Mouse (Mus musculus): Measurements from ENCODE around the gene Aldh1l1. TPM values are rescaled to one million over a fixed set of nuclear protein-coding genes. Genes with fewer than 3 reads are reported as not detected.

The Aldh1l1 gene
- polyA plus RNA-seq, 1 experiment = not detected

DNA sequence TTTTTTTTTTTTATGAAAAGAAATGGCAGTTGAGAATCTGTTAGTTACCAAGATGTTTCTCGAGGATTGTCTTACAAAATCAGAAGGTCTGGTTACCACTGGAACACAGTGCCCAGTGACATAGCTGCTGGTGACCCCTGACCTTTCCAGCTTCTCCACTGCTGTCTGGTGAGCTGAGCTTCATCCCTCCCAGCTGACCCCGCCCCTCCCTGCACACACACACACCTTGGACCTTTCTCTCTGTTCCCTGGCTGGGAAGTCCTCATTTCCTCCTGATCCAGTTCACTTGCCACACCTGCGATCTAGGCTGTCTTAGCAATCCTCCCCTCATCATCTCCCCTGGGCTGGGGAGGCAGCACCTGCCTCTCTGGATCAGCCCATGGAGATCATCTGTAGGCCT, 60.0 kb downstream of the Aldh1l1 start:
- Histone ChIP-seq H3K9me3 (ENCODE audit: control insufficient read depth, low read length) (no peaks in the 10 kb centered on the region), H3K27me3 (ENCODE audit: control insufficient read depth) (no peaks in the 10 kb centered on the region; the same call in 1 of the 2 replicates)
- TF ChIP-seq TAL1 (IDR thresholded peaks at IDR 0.05; ENCODE audit: low read length) = no peak
- TF ChIP-seq GATA1 (IDR thresholded peaks at IDR 0.05; ENCODE audit: low read length) = no peak

DNA sequence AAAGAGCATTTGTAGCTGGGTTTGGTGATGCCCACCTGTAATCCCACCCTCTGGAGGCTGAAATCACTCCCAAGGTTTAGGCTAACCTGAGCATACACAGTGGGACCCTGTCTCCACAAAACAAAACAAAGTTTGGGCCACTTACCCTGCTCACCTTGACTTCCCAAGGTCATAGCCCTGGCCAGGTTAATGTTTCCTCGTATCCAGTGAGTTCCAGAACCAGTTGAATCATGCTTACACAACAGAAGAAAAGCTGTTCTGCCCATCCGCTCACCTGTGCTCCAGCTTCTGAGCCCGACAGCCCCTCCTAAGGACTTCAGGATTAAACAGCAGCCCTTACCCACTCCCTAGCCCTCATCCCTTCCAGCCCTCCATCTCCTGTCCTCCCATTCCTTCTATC, 60.8 kb downstream of the Aldh1l1 start:
- no peaks in the 10 kb centered on the region for H3K9me3 ChIP-seq (ENCODE audit: control insufficient read depth, low read length)
- TF ChIP-seq GATA1 (IDR thresholded peaks at IDR 0.05; ENCODE audit: low read length) (no peak), TAL1 (IDR thresholded peaks at IDR 0.05; ENCODE audit: low read length) (no peak)
- no peaks in the 10 kb centered on the region; the same call in 1 of the 2 replicates for H3K27me3 ChIP-seq (ENCODE audit: control insufficient read depth)
- no peaks in the 10 kb centered on the region for H3K36me3 ChIP-seq (ENCODE audit: control insufficient read depth)
- no peak overlapping the region for H3K4me3 ChIP-seq (replicated peaks)
- H3K4me1 ChIP-seq (ENCODE audit: control insufficient read depth) = peaks cover 4% of the 10 kb centered on the region

More for the DNA sequence above, 60.0 kb downstream of the Aldh1l1 start:
- Histone ChIP-seq H3K4me3 (replicated peaks) (no peak overlapping the region), H3K36me3 (ENCODE audit: control insufficient read depth) (no peaks in the 10 kb centered on the region), H3K4me1 (ENCODE audit: control insufficient read depth) (peaks cover 4% of the 10 kb centered on the region)

DNA sequence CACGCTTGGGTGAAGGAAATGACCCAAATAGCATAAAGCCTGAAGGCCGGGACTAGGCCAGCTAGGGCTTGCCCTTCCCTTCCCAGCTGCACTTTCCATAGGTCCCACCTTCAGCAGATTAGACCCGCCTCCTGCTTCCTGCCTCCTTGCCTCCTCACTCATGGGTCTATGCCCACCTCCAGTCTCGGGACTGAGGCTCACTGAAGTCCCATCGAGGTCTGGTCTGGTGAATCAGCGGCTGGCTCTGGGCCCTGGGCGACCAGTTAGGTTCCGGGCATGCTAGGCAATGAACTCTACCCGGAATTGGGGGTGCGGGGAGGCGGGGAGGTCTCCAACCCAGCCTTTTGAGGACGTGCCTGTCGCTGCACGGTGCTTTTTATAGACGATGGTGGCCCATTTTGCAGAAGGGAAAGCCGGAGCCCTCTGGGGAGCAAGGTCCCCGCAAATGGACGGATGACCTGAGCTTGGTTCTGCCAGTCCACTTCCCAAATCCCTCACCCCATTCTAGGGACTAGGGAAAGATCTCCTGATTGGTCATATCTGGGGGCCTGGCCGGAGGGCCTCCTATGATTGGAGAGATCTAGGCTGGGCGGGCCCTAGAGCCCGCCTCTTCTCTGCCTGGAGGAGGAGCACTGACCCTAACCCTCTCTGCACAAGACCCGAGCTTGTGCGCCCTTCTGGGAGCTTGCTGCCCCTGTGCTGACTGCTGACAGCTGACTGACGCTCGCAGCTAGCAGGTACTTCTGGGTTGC, 64.1 kb downstream of the Aldh1l1 start:
- H3K36me3 ChIP-seq (ENCODE audit: control insufficient read depth) = no peaks in the 10 kb centered on the region
- H3K4me3 ChIP-seq (replicated peaks) = peak overlapping the region; percentile 36
- H3K27me3 ChIP-seq (ENCODE audit: control insufficient read depth) = no peaks in the 10 kb centered on the region; the same call in 1 of the 2 replicates
- H3K9me3 ChIP-seq (ENCODE audit: control insufficient read depth, low read length) = no peaks in the 10 kb centered on the region
- TF ChIP-seq GATA1 (IDR thresholded peaks at IDR 0.05; ENCODE audit: low read length) (no peak), TAL1 (IDR thresholded peaks at IDR 0.05; ENCODE audit: low read length) (no peak)
- peaks cover 4% of the 10 kb centered on the region for H3K4me1 ChIP-seq (ENCODE audit: control insufficient read depth)

DNA sequence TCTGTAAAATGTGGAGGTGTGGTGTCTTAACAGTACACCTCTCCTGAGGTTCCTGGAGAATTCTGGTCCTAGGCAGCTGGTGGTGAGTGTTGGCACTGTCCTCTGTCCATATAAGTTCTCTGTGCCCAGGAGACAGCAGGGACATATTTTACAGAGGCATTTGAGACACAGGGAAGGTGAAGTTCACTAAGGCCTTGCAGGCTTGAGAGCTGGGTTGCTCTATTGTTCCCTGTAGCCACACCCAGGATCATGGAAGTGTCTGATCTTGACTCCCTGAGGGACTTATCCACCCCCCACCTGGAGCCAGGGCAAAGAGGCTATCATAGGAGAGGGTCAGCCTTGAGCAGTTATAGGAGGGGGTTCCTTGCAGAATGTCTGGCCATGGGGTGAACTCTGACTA, 65.0 kb downstream of the Aldh1l1 start:
- H3K9me3 ChIP-seq (ENCODE audit: control insufficient read depth, low read length) = no peaks in the 10 kb centered on the region
- peaks cover 4% of the 10 kb centered on the region for H3K4me1 ChIP-seq (ENCODE audit: control insufficient read depth)
- H3K4me3 ChIP-seq (replicated peaks) = peak overlapping the region; percentile 32

DNA sequence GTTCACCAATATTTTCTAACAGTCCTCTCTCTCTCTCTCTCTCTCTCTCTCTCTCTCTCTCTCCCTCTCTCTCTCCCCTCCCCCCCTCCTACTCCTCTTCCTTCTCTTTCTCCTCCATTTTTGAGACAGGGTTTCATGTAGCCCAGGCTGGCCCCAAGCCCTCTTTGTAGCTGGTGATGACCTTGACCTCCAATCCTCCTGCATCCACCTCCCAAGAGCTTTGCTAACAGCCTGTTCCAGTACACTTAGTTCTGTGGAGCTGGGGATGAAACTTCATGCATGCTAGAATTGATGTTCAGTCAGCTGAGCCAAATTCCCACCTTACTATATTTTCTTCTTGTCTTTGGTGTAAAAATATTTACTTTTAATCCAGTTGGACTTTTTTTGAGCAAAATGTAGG, 67.0 kb downstream of the Aldh1l1 start:
- H3K36me3 ChIP-seq (ENCODE audit: control insufficient read depth) = no peaks in the 10 kb centered on the region; the same call in 1 of the 2 replicates
- H3K9me3 ChIP-seq (ENCODE audit: control insufficient read depth, low read length) = no peaks in the 10 kb centered on the region
- H3K4me3 ChIP-seq (replicated peaks) = no peak overlapping the region
- peaks cover 4% of the 10 kb centered on the region for H3K4me1 ChIP-seq (ENCODE audit: control insufficient read depth)
- no peaks in the 10 kb centered on the region; the same call in 1 of the 2 replicates for H3K27me3 ChIP-seq (ENCODE audit: control insufficient read depth)
- TF ChIP-seq TAL1 (IDR thresholded peaks at IDR 0.05; ENCODE audit: low read length) (no peak), GATA1 (IDR thresholded peaks at IDR 0.05; ENCODE audit: low read length) (no peak)

More for the DNA sequence above, 65.0 kb downstream of the Aldh1l1 start:
- Histone ChIP-seq H3K27me3 (ENCODE audit: control insufficient read depth) (no peaks in the 10 kb centered on the region; the same call in 1 of the 2 replicates), H3K36me3 (ENCODE audit: control insufficient read depth) (no peaks in the 10 kb centered on the region)
- TF ChIP-seq TAL1 (IDR thresholded peaks at IDR 0.05; ENCODE audit: low read length) = no peak
- no peak for TF ChIP-seq GATA1 (IDR thresholded peaks at IDR 0.05; ENCODE audit: low read length)

DNA sequence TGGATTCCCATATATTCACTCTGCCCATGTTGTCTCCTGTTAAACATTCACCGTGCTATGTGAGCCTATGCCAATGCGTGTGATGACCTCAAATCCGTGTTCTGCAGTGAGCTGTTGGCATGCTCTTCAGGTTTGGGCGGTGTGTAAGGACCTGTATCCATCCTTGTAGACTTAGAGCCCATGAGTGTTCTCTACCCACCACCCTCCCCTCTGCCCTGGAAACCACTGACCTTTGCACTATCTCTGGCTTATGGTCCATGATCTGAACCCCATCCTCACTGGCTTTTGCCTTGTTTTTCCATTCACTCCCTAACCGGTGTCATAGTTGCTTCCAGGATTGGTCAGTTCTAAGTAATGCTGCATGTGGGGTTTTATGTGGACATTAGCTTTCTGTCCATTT, 67.5 kb downstream of the Aldh1l1 start:
- TF ChIP-seq GATA1 (IDR thresholded peaks at IDR 0.05; ENCODE audit: low read length) (no peak), TAL1 (IDR thresholded peaks at IDR 0.05; ENCODE audit: low read length) (no peak)
- H3K27me3 ChIP-seq (ENCODE audit: control insufficient read depth) = no peaks in the 10 kb centered on the region; the same call in 1 of the 2 replicates
- H3K4me1 ChIP-seq (ENCODE audit: control insufficient read depth) = peaks cover 4% of the 10 kb centered on the region
- H3K36me3 ChIP-seq (ENCODE audit: control insufficient read depth) = no peaks in the 10 kb centered on the region; the same call in 1 of the 2 replicates
- no peak overlapping the region for H3K4me3 ChIP-seq (replicated peaks)
- no peaks in the 10 kb centered on the region for H3K9me3 ChIP-seq (ENCODE audit: control insufficient read depth, low read length)

DNA sequence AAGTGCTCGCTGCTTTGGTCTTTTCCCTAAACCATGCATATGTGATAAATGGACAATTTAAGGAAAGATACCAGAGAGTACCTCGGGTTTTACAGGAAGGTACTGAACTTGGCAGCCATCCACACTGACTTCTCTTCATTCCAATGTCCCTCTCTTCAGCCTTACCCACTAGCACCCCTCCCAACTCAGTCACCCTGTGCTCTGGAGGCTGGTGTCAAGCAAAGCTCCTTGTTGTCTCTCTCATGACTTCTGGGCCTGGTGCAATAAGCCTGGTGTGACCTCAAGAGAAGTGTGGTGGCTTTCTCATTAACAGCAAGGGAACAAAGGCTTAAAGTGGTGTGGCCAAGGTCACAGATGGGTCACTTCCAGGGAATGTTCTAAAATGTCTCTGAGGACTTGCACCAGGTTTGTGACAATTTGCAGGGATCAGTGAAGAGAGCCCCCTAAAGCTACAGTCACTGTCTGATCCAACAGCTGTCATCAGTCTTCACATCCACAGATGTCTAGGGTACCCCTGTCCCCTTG, 70.4 kb downstream of the Aldh1l1 start:
- Histone ChIP-seq H3K36me3 (ENCODE audit: control insufficient read depth) (peaks cover 8% of the 10 kb centered on the region; the same call in 1 of the 2 replicates), H3K4me3 (replicated peaks) (no peak overlapping the region), H3K9me3 (ENCODE audit: control insufficient read depth, low read length) (no peaks in the 10 kb centered on the region), H3K27me3 (ENCODE audit: control insufficient read depth) (no peaks in the 10 kb centered on the region), H3K4me1 (ENCODE audit: control insufficient read depth) (no peaks in the 10 kb centered on the region)
- no peak for TF ChIP-seq TAL1 (IDR thresholded peaks at IDR 0.05; ENCODE audit: low read length)
- TF ChIP-seq GATA1 (IDR thresholded peaks at IDR 0.05; ENCODE audit: low read length) = no peak

DNA sequence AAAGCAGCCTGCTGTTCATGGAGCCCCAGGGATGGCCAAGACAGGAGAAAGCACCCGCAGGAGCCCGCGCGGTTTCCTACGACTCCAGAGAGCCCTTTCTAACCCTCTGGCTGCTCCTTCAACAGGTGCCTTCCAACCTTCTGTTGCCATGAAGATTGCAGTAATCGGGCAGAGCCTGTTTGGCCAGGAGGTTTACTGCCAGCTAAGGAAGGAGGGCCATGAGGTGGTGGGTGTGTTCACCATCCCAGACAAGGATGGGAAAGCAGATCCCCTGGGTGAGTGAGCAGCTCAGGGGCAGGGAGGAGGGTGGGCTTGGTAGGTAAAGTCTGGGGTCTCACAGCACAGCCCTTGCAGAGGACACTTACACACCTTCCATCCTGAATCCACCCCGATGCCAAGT, 70.8 kb downstream of the Aldh1l1 start:
- Histone ChIP-seq H3K4me3 (replicated peaks) (no peak overlapping the region), H3K4me1 (ENCODE audit: control insufficient read depth) (no peaks in the 10 kb centered on the region), H3K27me3 (ENCODE audit: control insufficient read depth) (no peaks in the 10 kb centered on the region), H3K9me3 (ENCODE audit: control insufficient read depth, low read length) (no peaks in the 10 kb centered on the region), H3K36me3 (ENCODE audit: control insufficient read depth) (peaks cover 8% of the 10 kb centered on the region; the same call in 1 of the 2 replicates)
- TF ChIP-seq TAL1 (IDR thresholded peaks at IDR 0.05; ENCODE audit: low read length) (no peak), GATA1 (IDR thresholded peaks at IDR 0.05; ENCODE audit: low read length) (no peak)
